ENCODE assay signal across 12 mouse cellular contexts in the genomic region with DNA sequence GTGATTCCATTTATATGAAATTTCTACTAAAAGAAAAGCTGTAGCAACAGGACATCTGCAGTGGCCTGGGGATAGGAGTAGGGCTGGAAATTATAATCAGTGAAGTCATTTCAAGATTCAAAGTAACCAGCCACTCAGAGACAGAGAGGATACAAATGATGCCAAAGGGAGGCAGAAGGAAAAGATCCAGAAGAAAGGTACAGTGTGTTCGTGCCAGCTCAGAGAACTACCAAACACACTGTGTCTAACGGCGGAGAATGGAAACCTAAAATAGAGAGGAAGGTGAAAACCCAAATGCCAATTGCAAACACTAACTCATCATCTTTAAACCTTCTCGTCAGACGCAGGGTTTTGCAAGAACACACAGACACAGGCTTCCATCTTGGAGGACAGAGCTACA.
"Had no signal": no experiment of that assay in that cellular context is flagged by ENCODE, and none has a peak within 500 bp of the region (broad histone marks: within the 10 kb centered on the region; RNA-seq: fewer than 3 reads in every experiment).

No protein-coding gene starts in this region.

- H3K36me3 ChIP-seq: liver, embryonic 13.5 days; neural tube, embryonic 12.5 days; stomach, embryonic 15.5 days had no signal

- ATAC-seq: intestine, postnatal 0 days had no signal

- H3K27ac ChIP-seq: liver, embryonic 13.5 days; neural tube, embryonic 12.5 days; stomach, embryonic 15.5 days had no signal

- H3K27me3 ChIP-seq: limb, embryonic 12.5 days; liver, embryonic 13.5 days; neural tube, embryonic 12.5 days; stomach, embryonic 15.5 days had no signal

- H3K9ac ChIP-seq: limb, embryonic 12.5 days; liver, embryonic 13.5 days; neural tube, embryonic 12.5 days; stomach, embryonic 15.5 days had no signal

- H3K4me2 ChIP-seq: limb, embryonic 12.5 days; liver, embryonic 13.5 days; neural tube, embryonic 12.5 days; stomach, embryonic 15.5 days had no signal

- H3K4me1 ChIP-seq: liver, embryonic 13.5 days; stomach, embryonic 15.5 days had no signal

- H3K9me3 ChIP-seq: limb, embryonic 12.5 days; liver, embryonic 13.5 days; neural tube, embryonic 12.5 days; stomach, embryonic 15.5 days had no signal

- H3K4me3 ChIP-seq: limb, embryonic 12.5 days; liver, embryonic 13.5 days; neural tube, embryonic 12.5 days; stomach, embryonic 15.5 days had no signal

- DNase-seq: kidney, adult 8-10 months; kidney, postnatal 25 days; liver; liver, embryonic 13.5 days; lung, adult 18-20 months; midbrain, embryonic 14.5 days; right cerebral cortex, postnatal 14 days; thymus, postnatal 36 days had no signal
